Mouse (Mus musculus) T-helper 17 cell (primary cell): ENCODE results near the gene 9230113P08Rik.

Experiments used
- in situ Hi-C, 2 experiments: fragments of 300-600 bp; cut with MboI, MseI; formaldehyde crosslinking; loops; 1 replicate in 1 of 2; 2 replicates in 1 of 2; pipeline ENCODE4 v1.15.1; 2025; ENCODE audit warnings: high pct_unique_total_duplicates in 2 of 2

The 9230113P08Rik gene

DNA sequence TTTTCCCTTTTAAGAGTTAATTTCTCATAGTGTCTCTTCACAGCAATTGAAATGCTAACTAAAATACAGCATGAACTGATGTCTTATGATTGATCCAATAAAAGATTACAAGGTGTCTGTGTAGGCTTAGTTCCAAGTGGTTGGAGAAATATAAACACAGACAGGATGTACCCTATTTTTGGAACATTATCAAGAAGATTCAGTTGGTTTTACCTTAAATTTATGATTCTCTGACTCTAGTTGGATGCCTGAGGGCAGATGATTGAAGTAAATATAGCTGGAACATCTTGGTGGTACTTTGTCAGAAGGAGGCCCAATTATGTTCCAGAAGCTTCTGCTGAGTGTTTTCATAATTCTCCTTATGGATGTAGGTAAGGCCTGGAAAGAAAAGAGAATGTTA is at the start of gene 9230113P08Rik:
TSS of gene 9230113P08Rik (plus strand) at position 301 of the 400 bp plus-strand sequence.
- in situ Hi-C loops, result loop anchor here in 1 of 2 experiments (5.0 kb wide), 1 partner anchor 51 kb away; no protein-coding TSS in a partner anchor

DNA sequence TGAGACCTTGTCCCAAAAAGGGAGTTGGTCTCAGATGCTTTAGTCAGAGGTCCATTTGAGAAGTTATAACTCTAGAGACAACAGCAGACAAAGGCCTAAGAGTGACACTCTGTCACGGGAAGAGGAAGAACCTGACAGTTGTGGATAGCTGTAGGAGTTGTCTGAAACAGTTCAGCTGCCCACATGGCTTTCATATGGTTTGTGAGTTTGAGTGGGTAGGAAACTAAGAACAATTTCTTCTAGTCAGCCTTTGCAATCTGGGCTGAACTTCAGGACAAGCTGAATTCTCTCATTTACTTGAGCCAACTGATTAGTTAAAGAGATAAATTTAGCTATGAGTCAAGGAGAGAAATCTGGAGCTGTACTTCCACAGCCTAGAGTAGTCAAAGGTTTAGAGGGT is 15.1 kb upstream of the 9230113P08Rik start:
- in situ Hi-C loops, result loop anchor here in 1 of 2 experiments (10.0 kb wide), 1 partner anchor 1282 kb away; no protein-coding TSS in a partner anchor

DNA sequence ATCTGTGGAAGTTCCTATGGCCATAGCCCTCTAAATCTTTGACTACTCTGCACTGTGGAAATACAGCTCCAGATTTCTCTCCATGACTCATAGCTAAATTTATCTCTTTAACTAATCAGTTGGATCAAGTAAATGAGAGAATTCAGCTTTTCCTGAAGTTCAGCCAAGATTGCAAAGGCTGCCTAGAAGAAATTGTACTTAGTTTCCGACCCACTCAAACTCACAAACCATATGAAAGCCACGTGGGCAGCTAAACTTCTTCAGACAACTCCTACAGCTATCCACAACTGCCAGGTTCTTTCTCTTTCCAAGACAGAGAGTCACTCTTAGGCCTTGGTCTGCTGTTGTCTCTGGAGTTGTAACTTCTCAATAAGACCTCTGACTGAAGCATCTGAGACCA is 3.7 kb upstream of the 9230113P08Rik start:
- in situ Hi-C loops, result no loop called here

DNA sequence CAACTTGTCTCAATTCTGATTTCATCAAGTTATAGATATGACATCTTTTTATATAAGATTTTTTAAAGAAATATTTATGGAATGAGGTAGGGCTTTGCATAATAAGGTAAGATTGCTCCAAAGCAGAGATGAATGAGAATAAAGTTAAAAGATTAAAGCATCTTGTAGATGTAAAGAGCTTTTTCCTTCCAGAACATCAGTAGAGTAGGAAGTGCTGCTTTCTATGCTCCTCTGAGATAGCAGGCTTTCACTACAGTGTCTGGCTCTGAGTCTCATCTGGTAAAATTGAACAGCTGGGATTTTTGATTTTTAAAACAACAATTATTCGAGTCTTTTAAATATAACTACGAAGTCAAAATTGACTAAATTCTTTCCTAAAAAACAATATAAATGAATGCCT is 22.6 kb downstream of the 9230113P08Rik start:
- in situ Hi-C loops, result no loop called here
